Mouse (Mus musculus): Measurements from ENCODE around the gene Eif4e1b.

The Eif4e1b gene

DNA sequence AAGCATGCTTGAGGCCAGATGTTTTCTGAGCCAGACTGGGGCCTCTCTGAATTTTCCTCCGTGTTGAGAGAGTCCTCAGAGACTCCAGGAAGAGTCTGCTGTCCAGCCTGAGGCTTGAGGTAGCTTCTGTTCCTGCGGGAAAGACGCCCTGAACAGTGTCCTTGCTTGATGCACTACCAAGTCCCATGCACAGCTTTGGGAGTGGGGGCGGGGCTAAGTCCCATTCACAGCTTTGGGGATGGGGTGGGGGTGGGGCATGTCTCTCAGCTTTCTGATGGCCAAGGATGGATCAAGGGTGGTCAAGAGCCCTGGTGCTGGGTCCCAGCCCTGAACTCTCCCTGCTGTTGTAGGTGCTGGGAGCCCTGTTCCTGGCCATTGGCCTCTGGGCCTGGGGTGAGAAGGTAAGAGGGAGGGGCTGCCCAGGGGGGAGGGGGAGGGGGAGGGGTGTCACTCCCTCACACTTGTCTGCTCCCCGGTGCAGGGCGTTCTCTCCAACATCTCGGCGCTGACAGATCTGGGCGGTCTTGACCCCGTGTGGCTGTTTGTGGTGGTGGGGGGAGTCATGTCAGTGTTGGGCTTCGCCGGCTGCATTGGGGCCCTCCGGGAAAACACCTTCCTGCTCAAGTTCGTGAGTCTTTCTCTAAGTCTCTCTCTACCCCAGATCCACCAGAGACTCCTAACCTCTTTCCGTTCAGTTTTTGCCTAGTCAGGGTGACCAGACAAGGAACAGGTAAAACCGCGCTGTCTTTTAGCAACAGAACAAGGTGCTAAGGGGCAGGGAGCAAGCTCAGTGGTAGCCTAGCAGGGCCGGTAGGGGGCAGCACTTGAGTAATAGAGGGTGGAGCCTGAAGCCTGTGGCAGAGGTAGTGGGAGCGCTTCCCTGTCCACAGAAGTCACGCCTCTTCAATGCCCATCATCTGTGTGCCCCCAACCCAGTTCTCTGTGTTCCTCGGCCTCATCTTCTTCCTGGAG lies 8.7 kb downstream of the Eif4e1b start:
- in situ Hi-C loops (cut with MboI; ENCODE audit: low pct_unique_long_range_greater_than_20kb in 1 of 2, low sequenced_read_pairs in 2 of 2, unreplicated experiment in 1 of 2): loop anchor here in 1 of 2 experiments (10.0 kb wide), 2 partner anchors 272 to 382 kb away; no protein-coding TSS in a partner anchor

GRCm38 (mm10) chr13:54794002-54794577 lies 10.3 kb downstream of the Eif4e1b start:
- in situ Hi-C loops (cut with MboI; ENCODE audit: low pct_unique_long_range_greater_than_20kb in 1 of 2, low sequenced_read_pairs in 2 of 2, unreplicated experiment in 1 of 2): loop anchor here in 1 of 2 experiments (10.0 kb wide), 2 partner anchors 271 to 381 kb away; no protein-coding TSS in a partner anchor

GRCm38 (mm10) chr13:54794843-54795242 lies 11.0 kb downstream of the Eif4e1b start:
- in situ Hi-C loops (cut with MboI; ENCODE audit: low pct_unique_long_range_greater_than_20kb in 1 of 2, low sequenced_read_pairs in 2 of 2, unreplicated experiment in 1 of 2): loop anchor here (5.0 to 10.0 kb wide), 3 partner anchors 92 to 380 kb away; no protein-coding TSS in a partner anchor

- in situ Hi-C loops (cut with MboI; ENCODE audit: low pct_unique_long_range_greater_than_20kb in 1 of 2, low sequenced_read_pairs in 2 of 2, unreplicated experiment in 1 of 2): loop anchor here (5.0 to 10.0 kb wide), 3 partner anchors 90 to 377 kb away; no protein-coding TSS in a partner anchor
Measured at GRCm38 (mm10) chr13:54797356-54797755, 13.6 kb downstream of the Eif4e1b start.

- in situ Hi-C loops (cut with MboI; ENCODE audit: low pct_unique_long_range_greater_than_20kb in 1 of 2, low sequenced_read_pairs in 2 of 2, unreplicated experiment in 1 of 2): loop anchor here (5.0 to 10.0 kb wide), 3 partner anchors 89 to 377 kb away; no protein-coding TSS in a partner anchor
Measured at GRCm38 (mm10) chr13:54797861-54798643, 14.3 kb downstream of the Eif4e1b start.

DNA sequence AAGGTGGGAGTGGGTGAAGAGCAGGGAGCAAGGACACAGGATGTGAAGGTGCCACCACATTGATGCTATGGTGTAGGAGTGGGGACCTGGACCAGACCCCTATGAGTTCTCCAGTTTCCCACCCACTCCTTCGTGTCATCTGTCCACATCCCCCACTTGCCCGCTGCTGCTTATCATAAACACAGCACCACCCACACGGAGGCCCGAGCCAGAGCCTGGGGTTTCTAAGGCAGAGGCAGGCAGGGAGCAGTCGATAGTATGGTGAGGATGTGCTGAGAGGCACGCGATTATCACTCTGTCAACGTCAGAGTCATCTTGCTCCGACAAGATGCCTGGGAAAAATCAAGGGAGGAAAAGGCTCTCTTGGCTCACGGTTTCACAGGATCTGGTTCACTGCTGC lies 14.9 kb downstream of the Eif4e1b start:
- in situ Hi-C loops (cut with MboI; ENCODE audit: low pct_unique_long_range_greater_than_20kb in 1 of 2, low sequenced_read_pairs in 2 of 2, unreplicated experiment in 1 of 2): loop anchor here (5.0 to 10.0 kb wide), 3 partner anchors 89 to 376 kb away; no protein-coding TSS in a partner anchor

DNA sequence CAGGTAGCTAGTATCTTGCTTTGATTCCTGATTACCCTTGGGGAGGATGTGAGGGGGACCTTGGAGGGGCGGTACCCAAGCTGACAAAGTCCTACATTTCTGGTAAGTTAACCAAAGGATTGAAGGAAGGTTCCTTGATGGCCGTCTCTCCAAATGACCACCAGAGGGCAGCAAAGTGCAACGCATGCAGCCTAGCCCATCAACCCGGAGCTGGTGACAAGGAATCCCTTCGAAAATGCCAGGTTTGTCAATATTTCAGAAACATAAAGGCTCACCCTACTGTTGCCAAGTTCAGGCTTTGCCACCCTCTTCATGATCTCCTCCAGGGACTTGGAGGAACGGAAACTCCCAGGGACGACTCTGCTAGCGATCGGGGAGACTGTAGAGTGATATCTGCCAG lies 15.9 kb downstream of the Eif4e1b start:
- in situ Hi-C loops (cut with MboI; ENCODE audit: low pct_unique_long_range_greater_than_20kb in 1 of 2, low sequenced_read_pairs in 2 of 2, unreplicated experiment in 1 of 2): loop anchor here (5.0 to 10.0 kb wide), 3 partner anchors 88 to 375 kb away; no protein-coding TSS in a partner anchor

DNA sequence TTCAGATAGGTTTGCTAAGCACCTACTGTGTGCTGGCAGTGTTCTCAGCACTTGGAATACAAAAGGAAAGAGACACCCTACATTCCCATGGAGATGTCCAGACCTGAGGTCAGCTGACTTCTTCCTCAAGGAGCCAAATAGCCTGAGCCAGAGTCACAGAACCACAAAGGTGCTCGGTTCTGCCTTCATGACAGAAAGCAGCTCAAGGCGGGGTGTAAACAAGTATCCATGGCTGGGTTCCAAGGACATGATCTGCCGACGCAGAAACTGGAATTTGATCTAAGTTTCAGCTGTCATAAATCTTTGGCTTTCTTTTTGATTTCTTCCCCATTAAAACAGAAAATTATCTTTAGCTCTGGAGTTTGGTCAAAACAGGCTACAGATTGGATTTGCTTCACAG lies 16.4 kb downstream of the Eif4e1b start:
- in situ Hi-C loops (cut with MboI; ENCODE audit: low pct_unique_long_range_greater_than_20kb in 1 of 2, low sequenced_read_pairs in 2 of 2, unreplicated experiment in 1 of 2): loop anchor here in 1 of 2 experiments (5.0 kb wide), 1 partner anchor 87 kb away; no protein-coding TSS in a partner anchor

DNA sequence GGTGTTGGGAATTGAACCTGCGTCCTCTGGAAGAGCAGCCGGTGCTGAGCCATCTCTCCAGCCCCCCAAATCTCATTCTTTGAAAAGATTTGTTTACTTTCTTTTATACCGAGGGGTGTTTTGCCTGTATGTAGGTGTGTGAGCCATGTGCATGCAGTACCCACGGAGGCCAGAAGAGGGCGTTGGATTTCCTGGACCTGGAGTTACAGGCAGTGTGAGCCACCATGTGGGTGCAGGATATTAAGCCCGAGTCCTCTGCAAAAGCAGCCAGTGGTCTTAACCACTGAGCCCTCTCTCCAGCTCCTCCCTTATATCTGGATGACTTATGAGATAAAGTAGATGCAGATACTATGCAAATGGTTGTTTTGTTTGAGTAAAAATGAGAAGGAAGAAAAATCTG lies 19.2 kb downstream of the Eif4e1b start:
- in situ Hi-C loops (cut with MboI; ENCODE audit: low pct_unique_long_range_greater_than_20kb in 1 of 2, low sequenced_read_pairs in 2 of 2, unreplicated experiment in 1 of 2): loop anchor here in 1 of 2 experiments (5.0 kb wide), 1 partner anchor 84 kb away; no protein-coding TSS in a partner anchor

GRCm38 (mm10) chr13:54805134-54805838 lies 21.5 kb downstream of the Eif4e1b start:
- in situ Hi-C loops (cut with MboI; ENCODE audit: low pct_unique_long_range_greater_than_20kb in 1 of 2, low sequenced_read_pairs in 2 of 2, unreplicated experiment in 1 of 2): no loop called here

DNA sequence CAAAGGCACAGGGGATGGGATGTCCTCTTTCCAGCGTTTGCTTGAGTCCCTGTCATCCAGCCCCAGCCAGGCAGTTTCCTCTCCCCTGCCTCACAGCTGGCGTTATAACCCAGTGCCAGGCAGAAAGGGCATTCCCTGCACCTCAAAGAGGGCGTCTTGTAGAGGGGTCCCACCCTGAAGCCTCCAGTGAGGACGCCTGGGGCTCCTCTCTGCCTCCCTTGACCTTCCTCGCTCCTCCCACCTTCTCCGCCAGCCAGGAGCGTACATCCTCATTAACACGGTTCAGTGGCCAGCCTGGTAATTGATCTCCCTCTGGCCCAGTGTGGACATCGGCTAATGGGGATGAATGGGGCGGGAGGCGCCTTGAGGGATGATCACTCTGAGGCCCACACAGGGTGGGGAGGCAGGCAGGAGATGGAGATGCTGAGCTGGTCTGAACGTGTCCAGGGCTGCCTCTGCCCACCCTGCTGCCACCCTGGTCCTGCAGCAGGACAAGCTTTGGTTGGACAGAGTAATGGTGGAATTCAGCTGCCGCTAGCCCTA lies 22.7 kb downstream of the Eif4e1b start:
- in situ Hi-C loops (cut with MboI; ENCODE audit: low pct_unique_long_range_greater_than_20kb in 1 of 2, low sequenced_read_pairs in 2 of 2, unreplicated experiment in 1 of 2): no loop called here

GRCm38 (mm10) chr13:54808067-54808466 lies 24.3 kb downstream of the Eif4e1b start:
- in situ Hi-C loops (cut with MboI; ENCODE audit: low pct_unique_long_range_greater_than_20kb in 1 of 2, low sequenced_read_pairs in 2 of 2, unreplicated experiment in 1 of 2): no loop called here

- in situ Hi-C loops (cut with MboI; ENCODE audit: low pct_unique_long_range_greater_than_20kb in 1 of 2, low sequenced_read_pairs in 2 of 2, unreplicated experiment in 1 of 2): no loop called here
Measured at GRCm38 (mm10) chr13:54811476-54811875, 27.7 kb downstream of the Eif4e1b start.

- in situ Hi-C loops (cut with MboI; ENCODE audit: low pct_unique_long_range_greater_than_20kb in 1 of 2, low sequenced_read_pairs in 2 of 2, unreplicated experiment in 1 of 2): no loop called here
Measured at GRCm38 (mm10) chr13:54813381-54813780, 29.6 kb downstream of the Eif4e1b start.

DNA sequence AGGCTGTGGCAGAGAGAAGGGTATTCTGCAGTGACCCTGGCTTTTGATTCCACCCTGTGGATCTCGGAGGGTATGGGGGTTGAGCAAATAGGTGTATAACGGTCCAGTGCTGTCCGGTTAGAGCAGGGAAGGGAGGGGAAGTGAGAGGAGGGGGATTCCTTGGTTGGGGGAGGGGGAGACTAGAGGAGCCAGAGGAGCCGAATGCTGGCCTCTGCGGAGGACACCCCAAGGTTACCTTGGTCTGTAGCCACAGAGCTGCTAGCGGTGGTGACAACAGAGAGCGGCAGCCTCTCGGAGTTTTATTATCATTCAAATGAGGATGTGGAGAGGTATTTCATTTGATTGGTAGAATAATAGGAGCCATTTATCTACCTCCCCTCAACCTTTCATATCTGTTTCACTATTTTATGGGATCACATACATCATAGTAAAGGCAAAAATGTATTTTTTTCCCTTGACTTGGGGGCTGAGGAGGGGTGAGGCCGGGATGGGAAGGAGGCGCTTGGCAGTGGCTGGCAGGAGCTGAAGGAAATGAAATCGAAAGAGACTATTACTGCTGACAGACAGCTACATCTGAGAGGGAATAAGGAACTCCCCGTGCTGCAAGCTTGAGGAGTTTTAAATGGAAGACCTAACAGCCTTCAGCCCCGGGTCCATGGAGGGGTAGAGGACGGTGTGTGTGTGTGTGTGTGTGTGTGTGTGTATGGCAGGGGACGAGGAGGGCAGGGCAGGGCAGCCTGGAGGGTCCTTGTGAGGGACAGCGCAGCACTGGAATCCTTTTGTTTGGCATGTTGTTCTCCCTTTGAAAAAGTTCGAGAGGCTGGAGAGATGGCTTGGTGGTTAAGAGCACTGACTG lies 34.8 kb downstream of the Eif4e1b start:
- in situ Hi-C loops (cut with MboI; ENCODE audit: low pct_unique_long_range_greater_than_20kb in 1 of 2, low sequenced_read_pairs in 2 of 2, unreplicated experiment in 1 of 2): no loop called here

- in situ Hi-C loops (cut with MboI; ENCODE audit: low pct_unique_long_range_greater_than_20kb in 1 of 2, low sequenced_read_pairs in 2 of 2, unreplicated experiment in 1 of 2): no loop called here
Measured at GRCm38 (mm10) chr13:54821106-54821505, 37.3 kb downstream of the Eif4e1b start.

DNA sequence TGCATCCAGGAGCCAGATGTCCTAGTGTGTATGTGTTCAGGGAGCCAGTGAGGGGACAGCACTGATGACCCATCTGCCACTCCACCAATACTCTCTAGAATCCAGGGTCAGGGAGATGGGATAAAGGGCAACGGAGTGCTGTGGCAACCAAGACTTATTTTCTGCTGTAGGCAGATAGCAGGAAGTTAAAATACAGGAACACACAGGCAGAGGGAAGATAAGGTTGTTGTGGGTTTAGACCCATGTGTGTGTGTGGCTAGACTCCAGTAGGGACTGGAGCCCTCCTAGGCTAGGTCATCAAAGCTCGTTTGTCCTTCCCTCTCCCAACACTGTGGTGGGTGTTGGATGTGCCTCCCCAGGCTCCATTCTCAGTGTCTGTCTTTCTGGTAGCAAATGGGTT lies 38.1 kb downstream of the Eif4e1b start:
- in situ Hi-C loops (cut with MboI; ENCODE audit: low pct_unique_long_range_greater_than_20kb in 1 of 2, low sequenced_read_pairs in 2 of 2, unreplicated experiment in 1 of 2): no loop called here
